Mouse (Mus musculus) ovary, postnatal 14 days (tissue): ENCODE results near the gene Zbtb20.

ENCODE experiments used
- DNase-seq: peaks from one replicate; pipeline ENCODE4 v3.0.0; 2022; ENCODE audit warnings: low spot score

Gene Zbtb20

DNA sequence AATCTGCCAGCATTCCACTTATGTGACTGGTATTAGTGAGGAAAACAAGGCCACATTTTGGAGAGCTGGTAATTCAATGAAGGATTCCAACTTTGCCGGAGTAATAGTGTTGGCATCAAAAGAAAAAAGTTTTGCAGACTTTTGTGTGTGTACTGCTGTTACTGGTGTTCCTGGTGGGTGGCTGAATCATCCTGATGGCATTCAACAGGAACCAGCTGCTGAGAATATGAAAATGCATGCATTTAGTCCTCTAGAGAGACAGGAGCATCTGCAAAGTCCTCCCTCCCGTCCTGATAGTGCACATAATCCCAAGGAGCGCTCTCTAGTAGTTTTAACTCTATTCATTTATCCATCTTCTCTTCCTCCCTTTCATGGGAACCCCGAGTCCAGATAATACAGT lies 639.9 kb downstream of the Zbtb20 start:
- DNase-seq, result no peak

DNA sequence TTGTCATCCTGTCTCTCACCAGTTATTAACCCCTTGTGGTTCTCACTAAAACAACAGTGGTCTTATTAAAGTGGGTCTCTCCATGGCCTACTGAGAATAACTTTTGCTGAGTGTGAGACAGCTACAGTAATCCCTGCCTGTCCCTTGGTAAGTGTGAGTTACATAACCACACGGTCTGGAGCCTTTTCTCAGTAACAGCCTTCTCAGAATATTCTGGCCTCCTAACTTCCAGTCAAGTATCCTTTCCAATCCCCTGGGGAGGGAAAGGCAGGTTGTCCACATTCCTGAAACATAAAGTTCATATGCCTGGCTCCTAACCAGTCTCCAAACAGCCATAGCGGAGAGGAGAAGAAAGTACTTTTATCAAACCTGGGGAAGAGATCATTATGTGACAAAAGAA lies 644.6 kb downstream of the Zbtb20 start:
- no peak for DNase-seq

DNA sequence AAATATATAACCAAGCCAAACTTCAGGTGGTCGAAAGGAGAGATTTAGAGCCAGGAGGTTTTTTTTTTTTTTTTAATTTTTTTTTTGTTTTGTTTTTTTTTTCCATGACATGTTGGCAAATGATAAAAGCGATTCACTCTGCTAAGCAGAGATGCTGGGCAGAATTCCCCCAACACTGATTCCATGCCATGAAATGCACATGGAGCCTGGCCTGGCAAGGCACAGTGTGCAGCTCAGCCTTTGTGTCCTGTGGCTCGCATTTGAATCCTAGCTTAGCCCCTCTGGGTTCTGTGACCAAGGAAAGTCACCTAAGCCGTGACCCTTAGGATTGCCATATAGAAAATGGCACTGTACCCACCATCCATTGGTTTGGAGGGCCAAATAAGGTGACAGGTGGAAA lies 646.8 kb downstream of the Zbtb20 start:
- no peak for DNase-seq

DNA sequence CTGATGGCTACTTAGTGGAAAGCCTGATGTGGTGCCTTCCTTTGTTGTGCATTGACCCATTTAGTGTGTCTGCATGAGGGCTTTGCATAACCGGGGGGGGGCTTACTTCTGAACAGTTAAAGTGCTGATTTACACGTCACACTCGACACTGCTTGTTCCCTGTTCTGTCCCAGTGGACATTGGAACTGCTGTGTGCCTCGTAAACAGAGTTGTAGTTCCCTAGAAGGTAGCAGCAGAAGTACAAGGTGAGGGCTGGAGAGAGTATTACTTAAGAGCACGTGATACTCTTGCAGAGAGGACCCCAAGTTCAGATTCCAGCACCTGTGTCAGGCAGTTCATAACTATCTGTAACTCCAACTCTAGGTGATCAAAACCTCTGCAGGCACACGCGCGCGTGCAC lies 648.5 kb downstream of the Zbtb20 start:
- DNase-seq, result no peak

DNA sequence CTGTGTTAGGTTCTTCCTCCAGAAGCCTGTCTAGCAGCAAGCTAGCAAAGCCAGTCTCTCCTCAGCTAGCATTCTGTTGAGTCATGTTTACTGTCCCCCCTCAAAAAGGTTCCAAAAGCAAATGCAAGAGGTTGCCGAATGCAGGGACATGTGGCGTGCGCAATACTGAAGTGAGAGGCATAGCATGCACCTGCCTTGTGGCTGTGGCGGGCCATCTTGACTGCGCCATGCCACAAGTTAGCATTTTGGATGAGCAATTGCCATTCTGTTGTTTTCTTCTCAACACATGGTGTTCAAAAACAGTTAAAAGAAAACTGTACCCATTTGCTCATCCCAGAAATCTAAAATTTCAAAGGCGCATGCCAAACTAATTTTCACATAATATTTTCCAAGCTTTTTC lies 649.9 kb downstream of the Zbtb20 start:
- DNase-seq, result no peak

DNA sequence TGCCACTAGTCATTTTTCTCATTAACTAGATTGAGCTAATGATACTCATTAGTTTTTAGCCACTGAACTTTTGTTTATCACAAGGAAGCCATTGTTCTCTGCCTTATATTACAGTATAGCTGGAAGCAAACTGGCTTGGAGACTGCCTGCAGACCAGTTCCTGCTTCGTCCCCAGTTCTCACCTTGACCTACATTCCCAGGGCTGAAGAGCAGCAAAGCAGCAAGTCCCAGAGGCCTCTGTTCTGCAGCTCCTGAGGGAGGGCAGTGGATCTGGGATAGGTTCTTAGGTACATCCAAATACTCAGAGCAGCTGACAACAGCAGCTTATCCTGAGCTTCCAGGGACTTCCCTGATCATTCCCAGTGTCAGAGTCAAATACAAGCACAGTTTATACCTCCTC lies 652.6 kb downstream of the Zbtb20 start:
- DNase-seq, result no peak

DNA sequence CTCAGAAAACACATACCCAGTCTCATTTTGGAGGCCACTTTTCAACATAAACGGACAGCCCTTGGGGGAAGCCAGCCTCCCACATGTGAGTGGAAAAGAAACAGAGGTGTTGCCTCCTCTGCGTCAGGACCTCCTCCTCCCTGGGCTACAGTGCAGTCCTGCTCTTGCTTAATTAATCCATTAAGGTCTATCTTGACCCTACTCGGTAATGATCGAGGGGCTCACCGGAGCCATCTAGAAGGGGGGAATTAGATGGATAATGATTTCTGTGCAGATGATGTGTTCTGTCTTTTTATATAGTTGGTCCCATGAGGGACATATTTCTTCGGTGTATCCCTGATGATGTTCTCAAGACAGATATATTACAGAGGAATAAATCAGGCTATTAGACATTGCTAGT lies 655.6 kb downstream of the Zbtb20 start:
- no peak for DNase-seq

DNA sequence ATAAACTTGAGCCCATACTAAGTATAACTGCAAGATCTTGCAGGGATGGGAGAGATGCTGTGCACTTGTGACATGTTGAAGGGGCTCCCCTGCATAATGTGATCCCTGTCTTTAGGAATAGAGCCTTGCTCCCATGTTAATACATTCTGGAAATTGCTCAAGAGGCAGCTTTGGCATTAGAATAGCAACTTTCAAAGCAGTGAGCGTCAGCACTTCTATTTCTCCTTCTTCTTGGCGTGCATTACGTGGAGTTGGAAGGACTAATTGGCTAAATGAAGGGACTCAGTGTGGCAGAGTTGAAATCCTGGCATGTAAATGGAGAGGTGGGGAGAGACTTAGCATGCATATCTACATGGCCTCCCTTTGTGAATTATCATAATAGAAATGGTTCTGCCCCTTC lies 658.4 kb downstream of the Zbtb20 start:
- no peak for DNase-seq

DNA sequence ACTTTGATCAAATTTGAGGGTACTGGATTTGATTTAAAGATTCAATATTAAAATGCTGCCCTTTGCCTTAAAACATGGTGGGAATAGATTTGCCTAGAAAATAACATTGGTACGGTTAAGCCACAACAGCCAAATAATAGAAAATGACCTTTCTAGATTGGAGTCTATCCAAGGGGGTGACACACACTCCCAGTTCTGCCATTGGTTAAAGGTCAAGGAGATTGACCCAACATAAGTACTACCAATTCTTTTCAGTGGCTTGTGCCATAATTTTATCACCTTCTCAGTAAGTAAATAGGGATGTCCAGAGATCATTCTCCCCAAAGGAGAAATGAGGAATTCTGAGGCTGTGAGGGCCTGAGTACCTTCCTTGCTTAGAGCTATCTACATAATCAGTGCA lies 660.2 kb downstream of the Zbtb20 start:
- DNase-seq, result no peak

DNA sequence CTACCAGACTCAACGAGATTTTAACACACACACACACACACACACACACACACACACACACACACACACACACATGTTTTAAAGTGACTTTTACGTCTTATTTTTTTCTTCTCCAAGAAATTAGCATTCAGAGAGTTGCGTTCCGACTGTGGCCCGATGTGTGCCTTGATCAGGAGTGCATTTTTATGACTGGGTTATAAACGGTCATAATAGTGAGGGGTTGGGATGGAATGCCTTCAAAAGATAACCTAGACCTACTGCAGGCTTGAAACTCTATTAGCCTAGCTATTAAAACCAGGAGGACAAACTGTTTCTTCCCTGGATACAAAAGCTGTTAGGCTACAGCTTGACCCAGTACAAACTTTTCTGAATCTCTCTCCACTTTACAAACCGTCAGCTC lies 661.5 kb downstream of the Zbtb20 start:
- no peak for DNase-seq

DNA sequence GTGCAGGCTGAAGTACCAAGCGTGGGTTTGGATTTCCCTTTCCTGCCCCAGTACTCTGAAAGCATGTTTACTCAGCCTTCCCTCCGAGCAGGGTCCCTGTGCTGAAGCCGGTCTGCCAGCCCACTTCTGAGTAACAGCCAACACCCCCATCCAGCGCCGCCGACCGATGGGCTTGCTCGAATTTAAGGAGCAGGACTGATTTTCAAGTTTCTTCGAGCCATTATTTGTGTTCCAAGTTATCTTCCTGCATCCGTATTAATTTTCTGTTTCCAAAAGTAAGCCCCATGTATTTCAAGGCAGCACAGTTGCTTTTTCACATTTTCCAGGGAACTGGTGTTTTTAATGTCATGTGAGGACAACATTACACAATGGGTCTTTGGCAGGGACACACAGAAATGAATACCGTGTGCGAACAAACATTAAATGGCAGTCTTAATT lies 664.0 kb downstream of the Zbtb20 start:
- DNase-seq, result no peak

DNA sequence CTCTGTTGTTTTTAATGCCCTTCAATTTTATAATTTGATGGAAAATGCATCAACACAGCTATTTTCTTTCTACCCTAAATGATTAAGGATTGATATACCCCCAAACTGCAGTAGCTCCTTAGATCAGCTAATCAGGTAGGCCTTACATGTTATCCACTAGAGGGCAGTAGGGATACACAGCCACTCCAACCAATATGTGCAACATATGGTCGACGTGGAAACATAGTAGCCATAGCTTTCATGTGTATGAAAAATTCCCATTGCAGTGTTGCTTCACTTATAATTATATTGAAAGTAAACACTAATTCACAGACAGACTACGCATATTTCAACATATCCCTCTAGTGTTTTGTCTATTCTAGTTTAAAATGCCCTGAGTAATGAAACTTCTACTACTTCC lies 664.4 kb downstream of the Zbtb20 start:
- DNase-seq, result no peak

DNA sequence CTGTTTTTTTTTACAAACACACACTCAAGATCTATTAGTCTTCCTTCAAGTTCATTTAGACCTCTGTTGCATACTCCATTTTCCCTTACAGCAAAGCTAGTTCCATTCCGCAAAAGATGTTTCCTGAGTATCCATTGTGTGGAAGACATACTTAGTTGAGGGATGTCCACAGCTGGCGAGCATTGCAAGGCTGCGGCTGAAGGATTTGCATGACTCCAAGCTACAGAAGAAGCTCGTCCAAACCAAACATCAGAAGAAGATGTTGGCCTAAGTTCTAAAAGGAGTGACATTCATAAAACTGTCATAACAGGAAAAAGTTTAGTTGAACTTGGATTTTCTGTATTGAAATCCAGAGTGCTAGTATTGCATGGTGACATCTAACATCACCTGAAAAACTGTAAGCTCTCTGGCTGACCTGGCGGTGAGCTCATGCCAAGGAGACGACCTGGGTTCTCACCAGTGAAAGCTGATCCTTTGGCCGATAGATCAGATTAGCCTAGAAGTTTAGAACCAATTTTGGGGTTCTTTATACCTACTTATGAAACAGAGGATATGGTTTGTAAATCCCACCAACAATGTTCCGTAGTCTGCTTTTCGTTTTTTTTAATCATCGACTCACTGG lies 665.0 kb downstream of the Zbtb20 start:
- DNase-seq, result no peak

DNA sequence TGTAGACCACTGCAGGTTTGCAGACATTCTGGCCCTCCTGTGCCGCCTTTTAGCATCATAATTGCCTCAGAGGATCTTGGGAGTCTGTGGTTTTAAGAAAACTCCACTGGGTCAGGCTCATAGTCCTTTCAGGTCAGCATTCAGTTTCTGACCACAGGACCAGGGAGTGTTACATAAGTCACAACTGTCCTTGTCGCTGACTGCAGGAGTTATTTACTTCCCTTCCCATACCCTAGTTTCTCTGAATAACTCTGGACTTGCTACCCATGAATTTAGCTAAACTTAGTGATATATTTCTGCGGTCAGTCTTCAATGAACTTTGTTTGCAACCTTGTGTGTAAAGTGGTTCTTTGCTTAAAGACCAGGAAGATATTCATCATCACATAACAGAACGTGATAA lies 669.6 kb downstream of the Zbtb20 start:
- DNase-seq, result no peak

DNA sequence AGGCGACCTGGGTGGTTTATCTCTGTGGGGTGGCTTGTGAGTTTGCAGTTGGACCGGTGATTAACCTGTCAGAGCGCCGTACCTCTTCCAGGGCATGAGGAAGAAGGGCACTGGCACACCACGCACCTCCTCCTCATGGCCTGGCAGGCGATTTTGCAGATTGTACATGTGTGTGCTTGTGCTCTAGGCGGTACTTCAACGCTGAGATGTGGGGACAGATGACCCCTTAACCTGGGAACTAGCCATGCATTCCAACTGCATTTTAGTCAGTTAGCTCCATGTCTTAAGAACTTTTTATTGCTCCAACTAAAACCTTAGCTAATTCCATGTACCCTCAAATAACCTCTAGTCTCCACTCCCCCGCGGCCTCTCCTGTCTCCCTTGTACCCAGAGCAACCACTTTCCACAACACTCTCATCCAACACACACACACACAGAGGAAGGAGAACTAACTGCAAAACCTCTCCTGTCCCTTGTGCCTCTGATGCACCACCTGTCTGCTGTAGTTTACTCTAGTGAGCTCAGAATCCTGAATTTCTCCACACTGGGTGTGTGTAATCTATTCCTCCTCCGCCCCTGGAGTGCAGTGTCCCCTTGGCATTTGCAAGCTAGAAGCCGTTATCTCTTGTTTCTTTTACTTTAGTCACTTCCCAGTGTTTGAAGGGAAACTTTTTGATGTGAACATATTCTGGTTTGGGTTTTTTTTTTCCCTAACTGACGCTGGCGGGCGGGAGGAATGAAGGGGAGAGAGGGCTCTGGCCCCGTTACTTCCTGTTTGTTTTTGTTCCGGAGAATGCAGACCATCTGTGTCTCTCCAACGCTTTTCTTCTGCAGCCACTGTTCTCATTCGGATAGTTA lies 671.9 kb downstream of the Zbtb20 start:
- no peak for DNase-seq

DNA sequence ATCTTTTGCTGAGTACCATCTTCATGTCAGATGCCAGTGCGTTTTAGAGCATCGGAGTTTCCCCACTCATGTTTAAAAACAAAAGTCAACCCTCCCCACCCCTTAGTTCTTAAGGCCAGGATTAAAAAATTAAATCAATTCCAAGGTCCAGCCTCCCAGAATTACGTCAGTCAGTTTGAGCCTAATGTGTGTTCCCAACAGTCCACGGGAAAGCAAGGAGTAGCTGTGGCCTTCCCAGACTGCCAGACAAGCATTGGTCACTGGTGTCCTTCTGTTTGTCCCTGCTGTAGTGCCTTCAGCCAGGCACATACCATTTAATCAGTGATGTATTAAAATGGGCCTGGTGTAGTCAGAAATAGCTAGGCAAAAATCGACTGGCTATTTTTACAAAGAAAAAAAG lies 673.1 kb downstream of the Zbtb20 start:
- no peak for DNase-seq

DNA sequence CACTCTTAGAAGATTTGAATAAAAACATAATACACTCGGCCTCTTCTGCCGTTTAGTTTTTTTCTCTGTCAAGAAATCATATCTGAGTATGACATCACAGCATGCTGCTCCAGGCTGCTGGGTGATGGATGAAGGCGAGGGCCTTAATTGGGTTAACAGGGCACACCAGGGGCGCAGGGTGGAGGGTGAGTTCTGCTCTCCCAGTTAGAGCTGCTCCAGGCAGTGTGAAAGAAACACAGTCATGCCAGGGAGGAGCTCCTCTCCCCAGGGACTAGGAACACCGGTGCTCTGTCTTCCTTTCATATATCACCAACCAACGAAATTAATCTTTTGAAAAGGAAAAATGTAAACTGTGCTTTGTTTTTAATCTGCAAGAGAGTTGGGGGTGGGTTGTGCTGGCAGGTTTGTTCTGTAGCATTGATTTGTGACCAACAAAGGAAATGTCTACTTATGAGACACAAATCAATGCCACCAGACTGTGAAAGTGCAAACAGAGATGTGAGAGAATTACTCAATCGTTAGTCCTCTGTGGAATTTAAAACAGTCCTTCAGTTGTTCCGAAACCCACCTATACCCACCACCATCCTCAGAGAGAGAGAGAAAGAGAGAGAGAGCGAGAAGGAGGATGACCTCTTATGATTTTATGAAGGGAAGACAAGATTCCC lies 673.9 kb downstream of the Zbtb20 start:
- no peak for DNase-seq

DNA sequence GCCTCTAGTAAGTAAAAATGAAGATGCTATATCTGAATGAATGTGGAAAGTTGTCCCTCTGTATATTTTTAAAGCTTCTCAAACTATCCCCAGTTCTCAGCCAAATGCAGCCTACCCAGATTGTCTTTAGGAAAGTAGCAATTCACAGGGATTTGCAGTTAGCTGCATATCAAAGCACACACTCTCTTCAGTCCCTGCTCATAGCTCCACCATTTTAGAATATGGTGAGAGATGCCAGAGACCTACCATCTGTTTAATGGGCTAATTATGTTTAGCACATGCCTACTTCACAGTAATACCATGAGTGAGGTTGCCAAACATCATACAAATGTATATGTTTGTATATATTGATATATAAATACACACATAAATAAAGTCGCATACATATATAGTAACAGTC lies 676.8 kb downstream of the Zbtb20 start:
- no peak for DNase-seq

DNA sequence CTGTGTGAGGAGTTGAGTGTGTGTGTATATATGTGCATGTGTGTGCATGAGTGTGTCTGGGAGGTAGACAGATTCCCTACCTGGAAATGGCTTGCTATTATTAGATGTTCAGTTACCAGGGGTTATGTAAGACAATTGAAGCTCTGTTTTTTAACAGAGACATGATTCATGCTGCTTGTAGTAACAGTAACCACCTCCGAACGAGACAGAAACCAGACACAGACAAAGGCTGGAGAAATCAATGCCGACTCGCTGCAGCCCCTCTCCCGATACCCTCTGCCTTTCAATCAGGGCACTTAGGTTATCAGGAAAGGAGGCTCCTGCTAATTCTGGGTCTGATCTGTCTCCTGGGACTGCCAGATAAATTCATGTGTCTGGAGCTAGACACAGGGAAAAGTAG lies 681.7 kb downstream of the Zbtb20 start:
- no peak for DNase-seq

DNA sequence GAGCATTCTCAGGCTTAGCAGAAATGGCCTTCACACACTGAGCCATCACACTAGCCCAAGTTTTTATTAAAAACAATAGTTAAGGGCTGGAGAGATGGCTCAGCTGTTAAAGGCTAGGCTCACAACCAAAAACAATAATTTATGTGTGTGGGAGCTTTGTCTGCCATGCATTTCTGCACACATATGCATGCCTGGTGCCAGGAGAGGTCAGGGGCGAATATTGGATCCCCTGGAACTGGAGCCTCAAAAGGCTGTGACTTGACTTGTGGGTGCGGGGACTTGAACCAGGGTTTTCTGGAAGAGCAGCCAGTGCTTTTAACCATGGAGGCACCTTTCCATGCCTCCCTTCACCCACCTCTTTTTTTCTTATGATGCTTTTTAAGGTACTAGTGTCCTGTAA lies 685.6 kb downstream of the Zbtb20 start:
- DNase-seq, result no peak

DNA sequence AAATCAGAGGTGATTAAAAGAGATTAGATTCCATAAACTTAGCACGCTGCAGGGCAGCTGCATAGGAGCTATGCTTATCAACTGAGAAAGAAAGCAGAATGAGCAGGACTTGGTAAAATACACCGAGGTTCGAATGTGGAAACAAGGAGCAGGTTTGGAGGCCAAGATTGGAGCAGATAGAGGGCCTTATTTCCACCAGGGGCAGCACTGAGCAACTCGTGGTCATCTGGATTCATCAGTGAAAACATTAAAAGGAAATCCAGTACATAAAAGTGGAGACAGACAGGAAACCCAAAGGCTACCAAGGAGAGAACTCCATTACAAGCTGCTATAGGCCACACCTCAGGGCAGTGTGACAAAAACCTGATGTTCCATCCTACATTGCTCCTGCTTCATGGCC lies 686.3 kb downstream of the Zbtb20 start:
- DNase-seq, result no peak

DNA sequence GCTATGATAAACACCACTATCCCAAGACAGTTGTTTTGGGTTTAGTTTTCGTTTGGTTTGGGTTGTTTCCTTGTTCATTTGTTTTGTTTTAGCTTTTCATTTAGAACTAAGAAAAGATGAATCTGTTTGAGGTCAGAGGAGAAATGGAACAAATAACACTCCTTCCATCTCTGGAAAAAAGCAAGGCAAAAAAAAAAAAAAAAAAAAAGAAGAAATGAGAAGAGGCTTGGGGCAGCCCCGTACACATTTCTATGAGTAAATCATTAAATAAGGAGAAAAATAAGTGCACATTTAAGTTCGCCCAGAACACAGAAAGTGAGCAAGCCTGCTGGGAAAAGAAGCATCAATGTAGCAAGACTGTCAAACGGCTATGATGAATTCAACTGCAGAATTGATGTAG lies 690.2 kb downstream of the Zbtb20 start:
- no peak for DNase-seq

DNA sequence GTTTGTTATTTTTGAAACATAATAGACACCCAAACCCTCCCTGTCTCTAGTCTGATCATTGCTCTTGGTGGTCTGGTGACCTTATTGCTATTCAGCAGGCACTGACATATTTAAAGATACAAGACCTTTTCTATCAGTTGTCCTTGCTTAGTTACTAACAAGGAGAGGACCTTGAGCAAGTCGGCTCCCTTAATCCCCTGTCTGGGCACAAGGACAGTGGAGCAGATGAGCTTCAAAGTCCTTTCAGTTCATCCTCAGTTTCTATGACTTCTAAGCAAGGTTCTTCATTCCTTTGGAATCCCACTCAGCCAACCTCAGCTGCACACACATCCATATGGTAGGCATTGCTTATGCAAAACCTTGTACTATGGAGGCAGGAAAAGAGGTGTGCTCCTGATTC lies 690.8 kb downstream of the Zbtb20 start:
- DNase-seq, result no peak
